In the genomic region with DNA sequence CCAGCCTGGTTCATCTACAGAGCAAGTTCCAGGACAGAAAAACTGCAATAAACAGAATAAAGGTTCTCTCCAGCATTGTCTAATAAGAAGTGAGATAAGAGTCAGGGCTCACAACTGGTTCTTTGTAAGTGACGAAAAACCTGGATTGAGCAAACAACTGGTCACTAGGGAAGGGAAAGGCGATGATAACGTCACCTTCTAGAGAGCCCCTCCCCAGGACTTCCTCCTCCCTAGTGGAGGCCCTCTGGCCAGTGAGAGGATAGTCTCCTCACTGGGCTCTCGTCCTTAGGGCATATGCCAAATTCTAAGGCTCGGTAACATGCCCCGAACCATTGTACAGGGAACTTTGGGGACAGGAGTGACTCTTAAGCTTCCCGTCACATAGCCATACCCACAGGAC, we compare ENCODE assay signal across 38 mouse cellular contexts. TPM values are rescaled to one million over a fixed set of nuclear protein-coding genes. Genes with fewer than 3 reads are reported as not detected.
DNase-seq lines count a peak whose midpoint lies in the region; ATAC-seq lines count a peak whose summit lies in the region.
"Had no signal": no experiment of that assay in that cellular context is flagged by ENCODE, and none has a peak within 500 bp of the region (broad histone marks: within the 10 kb centered on the region; RNA-seq: fewer than 3 reads in every experiment).

No protein-coding gene starts in this region.

- peak overlapping the region; percentile 60 for H3K27ac ChIP-seq in limb, embryonic 12.5 days
- H3K27ac ChIP-seq in limb, embryonic 10.5 days: no peak overlapping the region; the same call in 1 of the 2 replicates
- H3K27ac ChIP-seq in intestine, embryonic 16.5 days (ENCODE audit: low read length): no peak overlapping the region
- H3K27ac ChIP-seq in stomach, embryonic 16.5 days (ENCODE audit: low read length): peak overlapping the region; percentile 38; the same call in 1 of the 2 replicates
- H3K27ac ChIP-seq in forebrain, embryonic 14.5 days (ENCODE audit: low read depth, low read length): no peak overlapping the region
- H3K27ac ChIP-seq: embryonic facial prominence, embryonic 13.5 days; forebrain, embryonic 10.5 days; hindbrain, embryonic 14.5 days; kidney, postnatal 0 days; limb, embryonic 13.5 days; liver, embryonic 12.5 days; midbrain, embryonic 12.5 days had no signal

- peaks cover 79% of the 10 kb centered on the region for H3K36me3 ChIP-seq in limb, embryonic 12.5 days
- H3K36me3 ChIP-seq in limb, embryonic 10.5 days: peaks cover 73% of the 10 kb centered on the region
- H3K36me3 ChIP-seq in intestine, embryonic 16.5 days (ENCODE audit: control insufficient read depth, insufficient read depth, low read length): peaks cover 7% of the 10 kb centered on the region
- 0 out of 2 replicates have a peak, but pooled peaks cover 11% of the 10 kb centered on the region for H3K36me3 ChIP-seq in stomach, embryonic 16.5 days (ENCODE audit: control insufficient read depth, insufficient read depth, low read length)
- peaks cover 62% of the 10 kb centered on the region for H3K36me3 ChIP-seq in forebrain, embryonic 14.5 days (ENCODE audit: control insufficient read depth, insufficient read depth, low read length)

- no peaks in the 10 kb centered on the region for H3K27me3 ChIP-seq in limb, embryonic 12.5 days
- H3K27me3 ChIP-seq in limb, embryonic 10.5 days (ENCODE audit: low read depth, poor library complexity, severe bottlenecking): no peaks in the 10 kb centered on the region
- H3K27me3 ChIP-seq in intestine, embryonic 16.5 days (replicated peaks; ENCODE audit: control insufficient read depth, insufficient read depth, low read length): no peaks in the 10 kb centered on the region
- H3K27me3 ChIP-seq in stomach, embryonic 16.5 days (ENCODE audit: control insufficient read depth, insufficient read depth, low read length): no peaks in the 10 kb centered on the region
- no peaks in the 10 kb centered on the region for H3K27me3 ChIP-seq in forebrain, embryonic 14.5 days (replicated peaks; ENCODE audit: control insufficient read depth, insufficient read depth, low read length)
- H3K27me3 ChIP-seq: embryonic facial prominence, embryonic 13.5 days; limb, embryonic 13.5 days; liver, embryonic 12.5 days; megakaryocyte, embryonic 14.5 days; midbrain, embryonic 12.5 days had no signal

- 83% methylated on average over 7 of the region's 7 CpGs for WGBS in limb, embryonic 12.5 days
- WGBS in limb, embryonic 10.5 days: 86% methylated on average over 7 of the region's 7 CpGs
- 68% methylated on average over 7 of the region's 7 CpGs for WGBS in intestine, embryonic 16.5 days
- 65% methylated on average over 7 of the region's 7 CpGs for WGBS in stomach, embryonic 16.5 days
- WGBS in forebrain, embryonic 14.5 days: 92% methylated on average over 7 of the region's 7 CpGs

- no peak for DNase-seq in limb, embryonic 10.5 days (ENCODE audit: low spot score)
- DNase-seq in kidney, postnatal 36 days: no peak
- DNase-seq in forebrain, embryonic 14.5 days (ENCODE audit: low spot score): no peak
- DNase-seq: adrenal gland, postnatal 25 days; cerebellum, adult 9-11 months; embryo, embryonic 11 days; forebrain, postnatal 0 days; gastrocnemius, postnatal 14 days; heart, postnatal 36 days; kidney, adult 8-10 months; lung, adult 2 months; retina, postnatal 1 day; right cerebral cortex, postnatal 14 days; thymus, postnatal 4 days had no signal

- no peak overlapping the region for H3K4me2 ChIP-seq in limb, embryonic 12.5 days
- no peak overlapping the region for H3K4me2 ChIP-seq in intestine, embryonic 16.5 days (ENCODE audit: low read depth, low read length)
- no peak overlapping the region for H3K4me2 ChIP-seq in stomach, embryonic 16.5 days (ENCODE audit: low read depth, low read length)
- no peak overlapping the region for H3K4me2 ChIP-seq in forebrain, embryonic 14.5 days (ENCODE audit: low read length)
- H3K4me2 ChIP-seq: embryonic facial prominence, embryonic 13.5 days; heart, embryonic 11.5 days; hindbrain, embryonic 14.5 days; limb, embryonic 13.5 days; liver, embryonic 12.5 days; midbrain, embryonic 12.5 days had no signal

- H3K9me3 ChIP-seq in limb, embryonic 12.5 days: no peaks in the 10 kb centered on the region
- no peaks in the 10 kb centered on the region for H3K9me3 ChIP-seq in limb, embryonic 10.5 days (replicated peaks)
- H3K9me3 ChIP-seq in intestine, embryonic 16.5 days (ENCODE audit: control insufficient read depth, low read length): no peaks in the 10 kb centered on the region
- H3K9me3 ChIP-seq in stomach, embryonic 16.5 days (replicated peaks; ENCODE audit: control insufficient read depth, low read length): no peaks in the 10 kb centered on the region
- no peaks in the 10 kb centered on the region for H3K9me3 ChIP-seq in forebrain, embryonic 14.5 days (replicated peaks; ENCODE audit: control insufficient read depth, low read length)
- H3K9me3 ChIP-seq: embryonic facial prominence, embryonic 13.5 days; forebrain, embryonic 10.5 days; limb, embryonic 13.5 days; liver, embryonic 12.5 days; megakaryocyte, embryonic 14.5 days; midbrain, embryonic 12.5 days had no signal

- H3K4me1 ChIP-seq in limb, embryonic 12.5 days (replicated peaks): peaks cover 18% of the 10 kb centered on the region
- peaks cover 18% of the 10 kb centered on the region for H3K4me1 ChIP-seq in limb, embryonic 10.5 days
- peaks cover 12% of the 10 kb centered on the region for H3K4me1 ChIP-seq in intestine, embryonic 16.5 days (ENCODE audit: control insufficient read depth, insufficient read depth, low read length)
- peaks cover 10% of the 10 kb centered on the region for H3K4me1 ChIP-seq in stomach, embryonic 16.5 days (ENCODE audit: control insufficient read depth, insufficient read depth, low read length)
- H3K4me1 ChIP-seq in forebrain, embryonic 14.5 days (ENCODE audit: control insufficient read depth, insufficient read depth, low read length): no peaks in the 10 kb centered on the region
- H3K4me1 ChIP-seq: embryonic facial prominence, embryonic 13.5 days; midbrain, embryonic 12.5 days had no signal

- H3K4me3 ChIP-seq in limb, embryonic 12.5 days (replicated peaks): no peak overlapping the region
- H3K4me3 ChIP-seq in limb, embryonic 10.5 days: no peak overlapping the region
- H3K4me3 ChIP-seq in intestine, embryonic 16.5 days (ENCODE audit: low read length): no peak overlapping the region
- H3K4me3 ChIP-seq in stomach, embryonic 16.5 days (replicated peaks; ENCODE audit: low read length): no peak overlapping the region
- H3K4me3 ChIP-seq in forebrain, embryonic 14.5 days (ENCODE audit: low read depth, low read length): no peak overlapping the region
- H3K4me3 ChIP-seq: embryonic facial prominence, embryonic 13.5 days; forebrain, embryonic 10.5 days; limb, embryonic 13.5 days; liver, embryonic 12.5 days; megakaryocyte, embryonic 14.5 days; midbrain, embryonic 12.5 days had no signal

- ATAC-seq in limb, embryonic 12.5 days (ENCODE audit: insufficient number of reproducible peaks, insufficient read depth, low FRiP score, low TSS enrichment, low read depth): no peak
- 0 out of 2 replicates have a peak, but pooled peaks have one; percentile 32 for ATAC-seq in granulocyte monocyte progenitor cell, adult 5-6 weeks (replicated peaks; ENCODE audit: poor library complexity, severe bottlenecking)
- peak; percentile 70 for ATAC-seq in intestine, embryonic 16.5 days
- no peak for ATAC-seq in stomach, embryonic 16.5 days (ENCODE audit: insufficient read depth, low FRiP score)
- no peak for ATAC-seq in forebrain, embryonic 14.5 days
- ATAC-seq: CD4-positive, CD25-positive, alpha-beta regulatory T cell, adult 4 months; inflammation-experienced regulatory T-cells, adult 6 months; liver, embryonic 12.5 days had no signal

- no peak overlapping the region; the same call in 1 of the 2 replicates for H3K9ac ChIP-seq in limb, embryonic 12.5 days (replicated peaks)
- no peak overlapping the region for H3K9ac ChIP-seq in intestine, embryonic 16.5 days (ENCODE audit: low read depth, low read length)
- no peak overlapping the region for H3K9ac ChIP-seq in stomach, embryonic 16.5 days (ENCODE audit: low read length)
- H3K9ac ChIP-seq in forebrain, embryonic 14.5 days (ENCODE audit: low read length): no peak overlapping the region
- H3K9ac ChIP-seq: embryonic facial prominence, embryonic 13.5 days; forebrain, postnatal 0 days; hindbrain, embryonic 14.5 days; limb, embryonic 13.5 days; liver, embryonic 12.5 days; midbrain, embryonic 12.5 days had no signal

RNA-seq across cellular contexts. Expression of gene AI413582, which starts 10.5 kb away (rescaled TPM):
- polyA plus RNA-seq in limb, embryonic 12.5 days (2016; fragmentation: Nextera tagmentation; extraction: Ambion mirVana): 14.9 and 16.6 TPM in 2 replicates
- 9.4 TPM in 2 replicates for polyA plus RNA-seq in limb, embryonic 10.5 days (2016; fragmentation: Nextera tagmentation; extraction: Ambion mirVana)
- 59.2 and 65.2 TPM in 2 replicates for total RNA-seq in granulocyte monocyte progenitor cell, adult 5-6 weeks (2014; fragmentation: Nextera tagmentation)
- 34.8 and 42.3 TPM in 2 replicates for total RNA-seq in granulocyte monocyte progenitor cell, adult 5-6 weeks (2017)
- polyA plus RNA-seq in intestine, embryonic 16.5 days (2015; fragmentation: Nextera tagmentation; extraction: Ambion mirVana): 39.7 and 46.7 TPM in 2 replicates
- 24.3 and 29.0 TPM in 2 replicates for polyA plus RNA-seq in stomach, embryonic 16.5 days (2015; fragmentation: Nextera tagmentation; extraction: Ambion mirVana)
- polyA plus RNA-seq in forebrain, embryonic 14.5 days (2014; fragmentation: Nextera tagmentation; extraction: Ambion mirVana): 44.6 and 46.2 TPM in 2 replicates

RNA-seq across cellular contexts. Expression of gene Hmga1, which starts 19.8 kb away (rescaled TPM):
- 324 and 334 TPM in 2 replicates for polyA plus RNA-seq in limb, embryonic 12.5 days (2016; fragmentation: Nextera tagmentation; extraction: Ambion mirVana)
- polyA plus RNA-seq in limb, embryonic 10.5 days (2016; fragmentation: Nextera tagmentation; extraction: Ambion mirVana): 904 and 1,218 TPM in 2 replicates
- 541 and 637 TPM in 2 replicates for total RNA-seq in granulocyte monocyte progenitor cell, adult 5-6 weeks (2014; fragmentation: Nextera tagmentation)
- 232 and 267 TPM in 2 replicates for total RNA-seq in granulocyte monocyte progenitor cell, adult 5-6 weeks (2017)
- polyA plus RNA-seq in intestine, embryonic 16.5 days (2015; fragmentation: Nextera tagmentation; extraction: Ambion mirVana): 286 and 319 TPM in 2 replicates
- 163 and 171 TPM in 2 replicates for polyA plus RNA-seq in stomach, embryonic 16.5 days (2015; fragmentation: Nextera tagmentation; extraction: Ambion mirVana)
- polyA plus RNA-seq in forebrain, embryonic 14.5 days (2014; fragmentation: Nextera tagmentation; extraction: Ambion mirVana): 132 TPM in 2 replicates

RNA-seq across cellular contexts. Expression of gene Nudt3, which starts 47.2 kb away (rescaled TPM):
- polyA plus RNA-seq in limb, embryonic 12.5 days (2016; fragmentation: Nextera tagmentation; extraction: Ambion mirVana): 120 and 126 TPM in 2 replicates
- 88.2 and 96.2 TPM in 2 replicates for polyA plus RNA-seq in limb, embryonic 10.5 days (2016; fragmentation: Nextera tagmentation; extraction: Ambion mirVana)
- 95.3 and 120 TPM in 2 replicates for total RNA-seq in granulocyte monocyte progenitor cell, adult 5-6 weeks (2014; fragmentation: Nextera tagmentation)
- total RNA-seq in granulocyte monocyte progenitor cell, adult 5-6 weeks (2017): 173 and 194 TPM in 2 replicates
- 56.6 and 57.4 TPM in 2 replicates for polyA plus RNA-seq in intestine, embryonic 16.5 days (2015; fragmentation: Nextera tagmentation; extraction: Ambion mirVana)
- 63.1 and 63.4 TPM in 2 replicates for polyA plus RNA-seq in stomach, embryonic 16.5 days (2015; fragmentation: Nextera tagmentation; extraction: Ambion mirVana)
- 175 and 178 TPM in 2 replicates for polyA plus RNA-seq in forebrain, embryonic 14.5 days (2014; fragmentation: Nextera tagmentation; extraction: Ambion mirVana)

RNA-seq across cellular contexts. Expression of gene Grm4, which starts 54.9 kb away (rescaled TPM):
- 0.58 and 0.59 TPM in 2 replicates for polyA plus RNA-seq in limb, embryonic 12.5 days (2016; fragmentation: Nextera tagmentation; extraction: Ambion mirVana)
- 0.06 and 0.35 TPM in 2 replicates for polyA plus RNA-seq in limb, embryonic 10.5 days (2016; fragmentation: Nextera tagmentation; extraction: Ambion mirVana)
- not detected in 2 replicates for total RNA-seq in granulocyte monocyte progenitor cell, adult 5-6 weeks (2014; fragmentation: Nextera tagmentation)
- not detected in 2 replicates for total RNA-seq in granulocyte monocyte progenitor cell, adult 5-6 weeks (2017)
- 0.40 and 0.44 TPM in 2 replicates for polyA plus RNA-seq in intestine, embryonic 16.5 days (2015; fragmentation: Nextera tagmentation; extraction: Ambion mirVana)
- polyA plus RNA-seq in stomach, embryonic 16.5 days (2015; fragmentation: Nextera tagmentation; extraction: Ambion mirVana): 0.19 and 0.50 TPM in 2 replicates
- 2.0 and 2.4 TPM in 2 replicates for polyA plus RNA-seq in forebrain, embryonic 14.5 days (2014; fragmentation: Nextera tagmentation; extraction: Ambion mirVana)
- total RNA-seq: gastrocnemius, postnatal 14 days had no signal
- polyA plus RNA-seq: CD4-positive, CD25-positive, alpha-beta regulatory T cell, adult 4 months had no signal

RNA-seq across cellular contexts. Expression of gene RPS10-NUDT3, which starts 59.0 kb away (rescaled TPM):
- polyA plus RNA-seq in limb, embryonic 12.5 days (2016; fragmentation: Nextera tagmentation; extraction: Ambion mirVana): not detected in 2 replicates
- not detected in 2 replicates for polyA plus RNA-seq in limb, embryonic 10.5 days (2016; fragmentation: Nextera tagmentation; extraction: Ambion mirVana)
- total RNA-seq in granulocyte monocyte progenitor cell, adult 5-6 weeks (2014; fragmentation: Nextera tagmentation): not detected in 2 replicates
- total RNA-seq in granulocyte monocyte progenitor cell, adult 5-6 weeks (2017): not detected in 2 replicates
- polyA plus RNA-seq in intestine, embryonic 16.5 days (2015; fragmentation: Nextera tagmentation; extraction: Ambion mirVana): not detected in 2 replicates
- polyA plus RNA-seq in stomach, embryonic 16.5 days (2015; fragmentation: Nextera tagmentation; extraction: Ambion mirVana): not detected in 2 replicates
- not detected in 2 replicates for polyA plus RNA-seq in forebrain, embryonic 14.5 days (2014; fragmentation: Nextera tagmentation; extraction: Ambion mirVana)
- total RNA-seq: adrenal gland, adult 18-20 months; adrenal gland, postnatal 25 days; forebrain, postnatal 0 days; gastrocnemius, postnatal 14 days; heart, postnatal 36 days; left cerebral cortex, adult 18-20 months; left cerebral cortex, postnatal 14 days had no signal
- polyA plus RNA-seq: CD4-positive, CD25-positive, alpha-beta regulatory T cell, adult 4 months; embryonic facial prominence, embryonic 13.5 days; forebrain, embryonic 10.5 days; forebrain, postnatal 0 days; heart, embryonic 11.5 days; heart, embryonic 16.5 days; hindbrain, embryonic 14.5 days; inflammation-experienced regulatory T-cells, adult 6 months; kidney, postnatal 0 days; large intestine, adult 2 months; limb, embryonic 13.5 days; liver, embryonic 12.5 days; lung, adult 2 months; midbrain, embryonic 12.5 days; neural tube, embryonic 14.5 days; small intestine, adult 2 months; stomach, embryonic 14.5 days; thymus, postnatal 0 days had no signal

Comparison
In these comparisons a context has a peak if more than half of its experiments do, and no peak if none do; other contexts are left out.
1. H3K27ac ChIP-seq: peak in limb, embryonic 12.5 days (single experiment) and stomach, embryonic 16.5 days (single experiment); none in limb, embryonic 10.5 days (single experiment), intestine, embryonic 16.5 days (single experiment) and forebrain, embryonic 14.5 days (single experiment).
2. ATAC-seq: peak in granulocyte monocyte progenitor cell, adult 5-6 weeks (single experiment) and intestine, embryonic 16.5 days (single experiment); none in limb, embryonic 12.5 days (single experiment), stomach, embryonic 16.5 days (single experiment) and forebrain, embryonic 14.5 days (single experiment).